Mouse (Mus musculus) CH12.LX (cell line): Measurements from ENCODE around the gene Lpcat3.

Experiments
- CHD1 ChIP-seq: IDR thresholded peaks from 2 replicates; pipeline ENCODE4 v1.6.1; 2012; ENCODE audit warnings: low read depth, low read length, improper control_type of control experiment, inconsistent platforms
- CTCF ChIP-seq, 2 experiments: IDR thresholded peaks in 1 of 2; conservative IDR thresholded peaks in 1 of 2; 2 replicates each; pipeline ENCODE4 v1.5.1; 2011 to 2012; ENCODE audit warnings: low read depth in 2 of 2, low read length in 2 of 2, improper control_type of control experiment in 1 of 2, inconsistent platforms in 1 of 2, mild to moderate bottlenecking in 1 of 2, moderate library complexity in 1 of 2
- POLR2AphosphoS2 ChIP-seq: IDR thresholded peaks from 2 replicates; pipeline ENCODE4 v1.6.1; 2011; ENCODE audit warnings: low read depth, low read length, improper control_type of control experiment

DNA sequence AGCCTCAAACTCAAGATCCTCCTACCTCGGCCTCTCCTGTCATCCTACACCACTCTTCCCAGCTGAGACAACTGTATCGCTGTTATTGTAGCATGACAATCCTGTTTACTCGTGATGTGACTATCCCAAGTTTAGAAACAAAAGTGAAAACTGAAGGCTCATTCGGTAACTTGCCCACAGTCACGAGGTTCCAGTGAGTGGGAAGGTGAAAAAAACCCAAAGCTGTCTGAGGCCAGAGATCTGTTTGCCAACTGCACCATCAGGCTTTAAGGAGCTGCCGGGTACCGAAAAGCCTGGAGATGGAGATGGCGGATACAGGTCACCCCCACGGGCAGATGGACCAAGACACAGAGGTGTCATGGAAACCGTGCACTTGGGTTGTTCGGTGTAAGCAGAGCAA is 74.2 kb downstream of the Lpcat3 start:
- TF ChIP-seq CTCF (conservative IDR thresholded peaks at IDR 0.05 in 1 of 2, IDR thresholded peaks at IDR 0.05 in 1 of 2; ENCODE audit: low read depth in 2 of 2, low read length in 2 of 2) (no peak), CHD1 (no peak), POLR2AphosphoS2 (no peak)
